Mouse (Mus musculus) liver, embryonic 16.5 days (tissue): ENCODE measurements around the gene Gmnn. TPM values are rescaled to one million over a fixed set of nuclear protein-coding genes. Genes with fewer than 3 reads are reported as not detected.
A peak's percentile ranks its signal among the peaks of the same experiment; 100 is the strongest.
"Not testable (repeated sequence)": the region's sequence is repeated elsewhere in the genome, so short reads cannot be mapped to it uniquely, and the experiment has no call there.

Experiments
- ATAC-seq: fragments of 200-750 bp; cut with Nextera tagmentation; 2 replicates; pipeline ENCODE4 v1.8.0; 2017; ENCODE audit warnings: low read depth, mild to moderate bottlenecking, moderate number of reproducible peaks, moderate library complexity
- H3K27ac ChIP-seq: fragments of 300-500 bp; sonication (generic); 2 replicates; pipeline ENCODE4 v1.5.1; 2014; ENCODE audit warnings: mild to moderate bottlenecking, low read length
- H3K27me3 ChIP-seq: fragments of 300-500 bp; sonication (generic); 2 replicates; pipeline ENCODE4 v1.6.1; 2014; ENCODE audit warnings: low read depth, low read length, mixed read lengths; ENCODE audit not compliant: control insufficient read depth, insufficient read depth
- H3K36me3 ChIP-seq: fragments of 300-500 bp; sonication (generic); 2 replicates; pipeline ENCODE4 v1.6.1; 2014; ENCODE audit warnings: mild to moderate bottlenecking; ENCODE audit not compliant: control insufficient read depth, insufficient read depth
- H3K4me1 ChIP-seq: fragments of 300-500 bp; sonication (generic); 2 replicates; pipeline ENCODE4 v1.6.1; 2014; ENCODE audit warnings: low read depth, low read length, mixed read lengths; ENCODE audit not compliant: control insufficient read depth
- H3K4me2 ChIP-seq: fragments of 300-500 bp; sonication (generic); 2 replicates; pipeline ENCODE4 v1.6.1; 2014; ENCODE audit warnings: low read depth, low read length, mixed read lengths
- H3K4me3 ChIP-seq: fragments of 300-500 bp; sonication (generic); 2 replicates; pipeline ENCODE4 v1.5.1; 2014; ENCODE audit warnings: low read depth, mild to moderate bottlenecking, low read length
- H3K9ac ChIP-seq: fragments of 300-500 bp; sonication (generic); 2 replicates; pipeline ENCODE4 v1.6.1; 2014; ENCODE audit warnings: low read depth, low read length
- H3K9me3 ChIP-seq: fragments of 300-500 bp; sonication (generic); replicated peaks from 2 replicates; pipeline ENCODE4 v1.6.1; 2016; ENCODE audit warnings: low read length; ENCODE audit not compliant: control insufficient read depth
- WGBS: fragments of 180-500 bp; shearing (Covaris S2); extraction: QIAGEN DNeasy Blood & Tissue Kit; methylation state at CpG from one replicate; pipeline ENCODE4 v1.1.7; 2014; ENCODE audit not compliant: insufficient replicate concordance; 5-methylcytosine and 5-hydroxymethylcytosine counted together
- polyA plus RNA-seq: library from polyadenylated mRNA; unstranded; fragments of >200 nt; fragmentation: Nextera tagmentation; extraction: Ambion mirVana; gene quantifications from 2 replicates; pipeline ENCODE4 v1.2.1, GENCODE M21; 2015

The Gmnn gene
- polyA plus RNA-seq, 1 experiment from 2014 or later = 82.5 TPM

GRCm38 (mm10) chr13:24771482-24771881 is 9.8 kb upstream of the Gmnn start:
- not testable (repeated sequence) for H3K27ac ChIP-seq, ATAC-seq, H3K4me3 ChIP-seq, H3K27me3 ChIP-seq, H3K9ac ChIP-seq, H3K4me2 ChIP-seq, H3K9me3 ChIP-seq, H3K4me1 ChIP-seq, H3K36me3 ChIP-seq
- 89% methylated on average over 10 of the region's 10 CpGs for WGBS

DNA sequence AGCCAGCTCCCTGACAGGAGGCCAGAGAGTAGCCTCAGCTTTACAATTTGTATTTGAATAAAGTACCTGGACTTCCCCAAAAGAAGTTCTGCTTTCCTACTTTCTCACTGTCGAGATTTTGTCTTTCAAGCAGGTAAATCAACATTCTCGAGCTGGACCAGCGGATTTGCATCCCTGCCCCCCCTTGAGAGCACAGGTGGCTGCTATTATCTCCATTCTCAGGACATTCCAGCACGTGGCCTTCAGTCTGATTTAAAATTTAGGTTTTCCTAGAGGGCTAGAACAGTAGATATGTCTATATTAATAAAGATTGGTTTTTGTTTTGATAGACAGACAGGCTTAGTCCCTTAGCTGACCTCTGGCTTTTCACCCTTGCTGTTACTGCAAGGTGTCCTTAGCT is 6.1 kb upstream of the Gmnn start:
- H3K36me3 ChIP-seq, H3K4me2 ChIP-seq, H3K27ac ChIP-seq, H3K9ac ChIP-seq, H3K4me1 ChIP-seq, H3K9me3 ChIP-seq, ATAC-seq, H3K4me3 ChIP-seq, H3K27me3 ChIP-seq: not testable (repeated sequence)
- WGBS = 63% methylated on average over 4 of the region's 4 CpGs

- Histone ChIP-seq H3K9me3 (no peaks in the 10 kb centered on the region), H3K4me1 (peaks cover 30% of the 10 kb centered on the region), H3K9ac (peak overlapping the region; percentile 100), H3K27me3 (no peaks in the 10 kb centered on the region), H3K36me3 (peaks cover 17% of the 10 kb centered on the region), H3K4me2 (peak overlapping the region; percentile 72), H3K4me3 (peak overlapping the region; percentile 100), H3K27ac (no peak overlapping the region)
- ATAC-seq = no peak
- 14% methylated on average over 4 of the region's 4 CpGs for WGBS
These were observed 531 bp upstream of the Gmnn start for GRCm38 (mm10) chr13:24762254-24762653.

GRCm38 (mm10) chr13:24761083-24761402 is 680 bp downstream of the Gmnn start:
- Histone ChIP-seq H3K9ac (peak overlapping the region; percentile 100), H3K9me3 (no peaks in the 10 kb centered on the region), H3K4me3 (peak overlapping the region; percentile 100), H3K4me1 (peaks cover 30% of the 10 kb centered on the region), H3K27me3 (no peaks in the 10 kb centered on the region), H3K36me3 (peaks cover 25% of the 10 kb centered on the region), H3K4me2 (peak overlapping the region; percentile 72), H3K27ac (peak overlapping the region; percentile 99)
- ATAC-seq = no peak
- 2% methylated on average over 10 of the region's 10 CpGs for WGBS

DNA sequence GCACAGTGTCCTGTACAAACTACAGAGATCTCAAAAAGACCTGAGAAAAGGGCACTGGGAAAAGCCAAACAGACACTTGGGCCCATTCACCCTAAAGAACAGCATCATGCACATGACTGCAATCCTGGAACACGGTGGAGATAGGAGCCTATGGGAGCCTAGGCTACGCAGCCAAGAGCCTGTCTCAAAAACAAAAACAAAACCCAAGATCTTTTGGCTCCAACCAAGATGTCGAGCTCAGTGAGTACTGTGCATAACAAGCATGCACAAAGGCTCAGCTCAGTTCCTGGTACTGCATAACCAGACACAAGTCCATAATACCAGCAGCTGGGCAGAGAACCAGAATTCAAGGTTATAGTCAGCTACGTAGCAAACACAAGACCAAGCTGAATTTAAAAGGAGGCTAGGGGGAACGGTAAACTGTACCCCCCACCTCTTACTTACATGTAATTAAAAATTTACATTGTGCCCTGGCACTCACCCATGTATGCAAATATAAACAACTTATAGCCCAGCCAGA is 1.3 kb downstream of the Gmnn start:
- peaks cover 30% of the 10 kb centered on the region for H3K4me1 ChIP-seq
- peak overlapping the region; percentile 100 for H3K4me3 ChIP-seq
- no peak for ATAC-seq
- peaks cover 31% of the 10 kb centered on the region for H3K36me3 ChIP-seq
- H3K4me2 ChIP-seq = peak overlapping the region; percentile 72
- peak overlapping the region; percentile 99 for H3K27ac ChIP-seq
- no peaks in the 10 kb centered on the region for H3K27me3 ChIP-seq
- no peaks in the 10 kb centered on the region for H3K9me3 ChIP-seq
- 49% methylated on average over 5 of the region's 5 CpGs for WGBS
- H3K9ac ChIP-seq = peak overlapping the region; percentile 100

DNA sequence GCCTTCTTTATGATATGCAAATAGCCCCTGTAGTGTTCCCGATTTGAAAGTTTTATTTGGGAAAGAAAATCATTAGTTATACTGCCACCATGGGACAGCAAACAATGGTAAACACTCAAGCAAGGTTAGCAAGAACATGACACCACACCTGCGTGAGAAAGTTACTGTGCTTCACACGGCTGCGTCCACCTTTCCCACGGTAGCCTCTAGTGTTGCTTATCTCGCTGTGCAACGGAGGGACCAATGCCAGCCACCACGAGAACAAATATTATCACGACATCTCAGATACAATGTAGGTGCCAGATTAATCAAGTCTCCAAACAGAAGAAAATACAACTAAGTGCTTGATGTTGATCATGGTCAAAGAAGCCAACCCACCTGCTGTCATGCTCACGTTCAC is 2.3 kb downstream of the Gmnn start:
- peaks cover 30% of the 10 kb centered on the region for H3K4me1 ChIP-seq
- ATAC-seq = no peak
- no peak overlapping the region for H3K9ac ChIP-seq
- H3K4me3 ChIP-seq = peak overlapping the region; percentile 100
- H3K4me2 ChIP-seq = peak overlapping the region; percentile 72
- peaks cover 40% of the 10 kb centered on the region for H3K36me3 ChIP-seq
- no peaks in the 10 kb centered on the region for H3K9me3 ChIP-seq
- H3K27me3 ChIP-seq = no peaks in the 10 kb centered on the region
- WGBS = 45% methylated on average over 10 of the region's 10 CpGs
- H3K27ac ChIP-seq = no peak overlapping the region

- Histone ChIP-seq H3K36me3 (peaks cover 52% of the 10 kb centered on the region), H3K27me3 (no peaks in the 10 kb centered on the region), H3K9me3 (no peaks in the 10 kb centered on the region), H3K4me1 (peaks cover 30% of the 10 kb centered on the region), H3K4me2 (no peak overlapping the region), H3K27ac (no peak overlapping the region), H3K9ac (no peak overlapping the region), H3K4me3 (no peak overlapping the region)
- 42% methylated on average over 12 of the region's 12 CpGs for WGBS
- no peak for ATAC-seq
These were observed 3.7 kb downstream of the Gmnn start for GRCm38 (mm10) chr13:24757820-24758564.

- no peak overlapping the region for H3K27ac ChIP-seq
- no peak overlapping the region for H3K9ac ChIP-seq
- H3K27me3 ChIP-seq = no peaks in the 10 kb centered on the region
- no peaks in the 10 kb centered on the region for H3K9me3 ChIP-seq
- peaks cover 21% of the 10 kb centered on the region for H3K4me1 ChIP-seq
- 84% methylated on average over 3 of the region's 3 CpGs for WGBS
- H3K4me2 ChIP-seq = no peak overlapping the region
- H3K36me3 ChIP-seq = peaks cover 60% of the 10 kb centered on the region
- H3K4me3 ChIP-seq = no peak overlapping the region
- no peak for ATAC-seq
These were observed 5.0 kb downstream of the Gmnn start for GRCm38 (mm10) chr13:24756756-24757155.

GRCm38 (mm10) chr13:24751396-24751795 is 10.3 kb downstream of the Gmnn start:
- Histone ChIP-seq H3K4me3 (no peak overlapping the region), H3K4me2 (no peak overlapping the region), H3K9ac (no peak overlapping the region), H3K4me1 (no peaks in the 10 kb centered on the region), H3K36me3 (peaks cover 57% of the 10 kb centered on the region), H3K27me3 (no peaks in the 10 kb centered on the region), H3K9me3 (no peaks in the 10 kb centered on the region), H3K27ac (no peak overlapping the region)
- 83% methylated on average over 8 of the region's 8 CpGs for WGBS
- no peak for ATAC-seq
